Mouse (Mus musculus) hematopoietic stem cell, adult 5-6 weeks (primary cell): ENCODE data around the gene Il18bp. TPM values are rescaled to one million over a fixed set of nuclear protein-coding genes. Genes with fewer than 3 reads are reported as not detected.
A peak's percentile ranks its signal among the peaks of the same experiment; 100 is the strongest.
"Not testable (repeated sequence)": the region's sequence is repeated elsewhere in the genome, so short reads cannot be mapped to it uniquely, and the experiment has no call there.

Experiments
- ATAC-seq, 2 experiments: fragments of 125-278 bp in 1 of 2; replicated peaks in 1 of 2; 2 replicates each; pipeline ENCODE4 v1.8.0; 2016 to 2017; ENCODE audit warnings: inconsistent platforms in 2 of 2, mild to moderate bottlenecking in 2 of 2, moderate number of reproducible peaks in 2 of 2, low read depth in 1 of 2, moderate TSS enrichment in 1 of 2; ENCODE audit not compliant: low FRiP score in 2 of 2, poor library complexity in 2 of 2, severe bottlenecking in 2 of 2, insufficient read depth in 1 of 2, low TSS enrichment in 1 of 2
- total RNA-seq: library from RNA; stranded (forward); fragments of 172-1452, 232-1000 nt; gene quantifications from 2 replicates; pipeline ENCODE4 v1.2.3, GENCODE M21; 2017

Gene Il18bp
- 3.9 and 4.7 TPM in 2 replicates for total RNA-seq

- ATAC-seq = no peak
Observed at GRCm38 (mm10) chr7:102018590-102018989, at the start of gene Il18bp. Gene Il18bp, minus strand, starts transcription at chr7:102018690.

GRCm38 (mm10) chr7:102066363-102066762, 47.9 kb upstream of the Il18bp start:
- no peak for ATAC-seq

GRCm38 (mm10) chr7:102065046-102065891, 46.8 kb upstream of the Il18bp start, which contains the start of the genes Rnf121, Xndc1 and Xntrpc:
Gene Rnf121, minus strand, starts transcription at chr7:102065469.
Gene Xndc1, plus strand, starts transcription at chr7:102065511.
Gene Xntrpc, plus strand, starts transcription at chr7:102065713.
- ATAC-seq = peak; percentile 98 to 99

GRCm38 (mm10) chr7:102064655-102065045, 46.2 kb upstream of the Il18bp start:
- peak in 1 of 2 experiments; percentile 11; a peak in 1 of 4 replicates for ATAC-seq

GRCm38 (mm10) chr7:102063891-102064290, 45.4 kb upstream of the Il18bp start:
- ATAC-seq = no peak

GRCm38 (mm10) chr7:102062203-102062602, 43.7 kb upstream of the Il18bp start:
- ATAC-seq = no peak

GRCm38 (mm10) chr7:102061353-102061752, 42.9 kb upstream of the Il18bp start:
- ATAC-seq = no peak

GRCm38 (mm10) chr7:102048524-102048923, 30.0 kb upstream of the Il18bp start:
- not testable (repeated sequence) for ATAC-seq

- no peak for ATAC-seq
Observed at GRCm38 (mm10) chr7:102042314-102042713, 23.8 kb upstream of the Il18bp start.

- ATAC-seq = no peak
Observed at GRCm38 (mm10) chr7:102037318-102037717, 18.8 kb upstream of the Il18bp start.

GRCm38 (mm10) chr7:102035534-102035933, 17.0 kb upstream of the Il18bp start:
- ATAC-seq = no peak

GRCm38 (mm10) chr7:102034904-102035303, 16.4 kb upstream of the Il18bp start:
- ATAC-seq = no peak

GRCm38 (mm10) chr7:102025187-102026119, 7.0 kb upstream of the Il18bp start:
- ATAC-seq = no peak

GRCm38 (mm10) chr7:102023821-102024220, 5.3 kb upstream of the Il18bp start:
- no peak for ATAC-seq

- ATAC-seq = not testable (repeated sequence)
Observed at GRCm38 (mm10) chr7:102020934-102021333, 2.4 kb upstream of the Il18bp start.

GRCm38 (mm10) chr7:102019362-102019761, 872 bp upstream of the Il18bp start:
- peak; percentile 43 to 51; a peak in 3 of 4 replicates for ATAC-seq

- no peak for ATAC-seq
Observed at GRCm38 (mm10) chr7:102018034-102018433, 456 bp downstream of the Il18bp start.

GRCm38 (mm10) chr7:102017452-102017851, 1.0 kb downstream of the Il18bp start:
- ATAC-seq = peak; percentile 39 to 54; a peak in 1 of 4 replicates
